Comparison of ENCODE assay signal across 19 mouse cellular contexts in the genomic region with DNA sequence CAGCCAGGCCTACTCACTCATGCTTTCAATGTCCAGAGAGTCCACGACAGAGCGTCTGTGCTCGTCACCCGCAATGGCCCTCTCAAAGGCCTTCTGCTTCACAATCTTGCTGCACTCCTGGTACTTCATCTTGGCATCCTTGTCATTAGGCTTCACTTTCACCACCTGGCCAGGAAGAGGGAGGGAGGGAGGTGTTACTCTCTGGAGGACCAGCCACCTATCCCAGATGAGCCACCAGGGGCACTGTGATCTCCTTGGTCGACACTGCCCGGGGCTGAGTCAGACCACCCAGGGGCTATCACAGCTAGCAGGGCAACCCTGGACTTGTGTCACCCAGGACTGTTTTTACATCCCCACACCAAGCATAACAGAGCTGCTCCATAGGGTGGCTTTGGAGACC. TPM values are rescaled to one million over a fixed set of nuclear protein-coding genes. Genes with fewer than 3 reads are reported as not detected.
DNase-seq lines count a peak whose midpoint lies in the region; ATAC-seq and TF ChIP-seq lines count a peak whose summit lies in the region.
"Had no signal": no experiment of that assay in that cellular context is flagged by ENCODE, and none has a peak within 500 bp of the region (broad histone marks: within the 10 kb centered on the region; RNA-seq: fewer than 3 reads in every experiment).

No protein-coding gene starts in this region.

- H3K9ac ChIP-seq in forebrain, postnatal 0 days, result no peak overlapping the region
- no peak overlapping the region for H3K9ac ChIP-seq in forebrain, embryonic 15.5 days (replicated peaks)
- H3K9ac ChIP-seq in forebrain, embryonic 13.5 days, result no peak overlapping the region
- H3K9ac ChIP-seq: embryonic facial prominence, embryonic 12.5 days; heart, embryonic 13.5 days; limb, embryonic 12.5 days had no signal

- no peaks in the 10 kb centered on the region for H3K9me3 ChIP-seq in forebrain, postnatal 0 days (ENCODE audit: low read length)
- no peaks in the 10 kb centered on the region for H3K9me3 ChIP-seq in forebrain, embryonic 15.5 days
- no peaks in the 10 kb centered on the region for H3K9me3 ChIP-seq in forebrain, embryonic 13.5 days (replicated peaks)
- H3K9me3 ChIP-seq: embryonic facial prominence, embryonic 12.5 days; heart, embryonic 13.5 days; limb, embryonic 12.5 days had no signal

- H3K4me2 ChIP-seq in forebrain, postnatal 0 days (ENCODE audit: low read depth), result no peak overlapping the region
- no peak overlapping the region for H3K4me2 ChIP-seq in forebrain, embryonic 15.5 days (replicated peaks)
- no peak overlapping the region for H3K4me2 ChIP-seq in forebrain, embryonic 13.5 days
- H3K4me2 ChIP-seq: embryonic facial prominence, embryonic 12.5 days; heart, embryonic 13.5 days; limb, embryonic 12.5 days had no signal

- H3K27me3 ChIP-seq in forebrain, postnatal 0 days (ENCODE audit: insufficient read depth, low read length), result no peaks in the 10 kb centered on the region
- no peaks in the 10 kb centered on the region for H3K27me3 ChIP-seq in forebrain, embryonic 15.5 days
- no peaks in the 10 kb centered on the region for H3K27me3 ChIP-seq in forebrain, embryonic 13.5 days
- H3K27me3 ChIP-seq: embryonic facial prominence, embryonic 12.5 days; heart, embryonic 13.5 days; limb, embryonic 12.5 days had no signal

- ATAC-seq in forebrain, postnatal 0 days, result no peak
- no peak for ATAC-seq in forebrain, embryonic 15.5 days (replicated peaks)
- ATAC-seq in forebrain, embryonic 13.5 days, result no peak
- ATAC-seq: forebrain, embryonic 14.5 days had no signal

- 79% methylated on average over 6 of the region's 6 CpGs for WGBS in forebrain, postnatal 0 days
- WGBS in forebrain, embryonic 15.5 days, result 83% methylated on average over 6 of the region's 6 CpGs
- WGBS in forebrain, embryonic 13.5 days, result 82% methylated on average over 6 of the region's 6 CpGs

- H3K4me1 ChIP-seq in forebrain, postnatal 0 days (ENCODE audit: insufficient read depth), result 0 out of 2 replicates have a peak, but pooled peaks cover 4% of the 10 kb centered on the region
- peaks cover 22% of the 10 kb centered on the region for H3K4me1 ChIP-seq in forebrain, embryonic 15.5 days
- H3K4me1 ChIP-seq in forebrain, embryonic 13.5 days, result peaks cover 13% of the 10 kb centered on the region
- H3K4me1 ChIP-seq: embryonic facial prominence, embryonic 12.5 days; limb, embryonic 12.5 days had no signal

- peak; percentile 30; the same call in 1 of the 2 replicates for TF ChIP-seq CTCF in forebrain, postnatal 0 days (IDR thresholded peaks at IDR 0.05; ENCODE audit: low read depth)
- peak; percentile 53 for TF ChIP-seq CTCF in layer of hippocampus, adult 2 months (conservative IDR thresholded peaks at IDR 0.05)

- H3K27ac ChIP-seq in forebrain, postnatal 0 days (ENCODE audit: low read depth, low read length), result no peak overlapping the region
- H3K27ac ChIP-seq in forebrain, embryonic 15.5 days (replicated peaks), result no peak overlapping the region
- H3K27ac ChIP-seq in layer of hippocampus, adult 2 months, result no peak overlapping the region
- H3K27ac ChIP-seq in forebrain, embryonic 13.5 days, result no peak overlapping the region
- H3K27ac ChIP-seq: embryonic facial prominence, embryonic 12.5 days had no signal

- DNase-seq in forebrain, postnatal 0 days, result no peak
- DNase-seq in layer of hippocampus, adult 2 months (ENCODE audit: low spot score in 2 of 2), result no peak
- no peak for DNase-seq in layer of hippocampus, postnatal 14 days (ENCODE audit: low spot score in 2 of 2)
- DNase-seq in brain, adult 2 months (ENCODE audit: low read depth, low spot score), result peak; percentile 44
- DNase-seq in cerebellum, adult 9-11 months, result peak; percentile 70
- DNase-seq: adrenal gland, postnatal 25 days; kidney, adult 8-10 months; layer of hippocampus, adult 9-11 months; right cerebral cortex, postnatal 25 days had no signal

- H3K36me3 ChIP-seq in forebrain, postnatal 0 days (ENCODE audit: insufficient read depth), result peaks cover 64% of the 10 kb centered on the region
- H3K36me3 ChIP-seq in forebrain, embryonic 15.5 days, result peaks cover 57% of the 10 kb centered on the region
- H3K36me3 ChIP-seq in forebrain, embryonic 13.5 days (ENCODE audit: poor library complexity, severe bottlenecking), result peaks cover 92% of the 10 kb centered on the region

- no peak overlapping the region for H3K4me3 ChIP-seq in forebrain, postnatal 0 days (ENCODE audit: low read depth, low read length)
- H3K4me3 ChIP-seq in forebrain, embryonic 15.5 days, result no peak overlapping the region
- H3K4me3 ChIP-seq in layer of hippocampus, adult 2 months, result no peak overlapping the region
- no peak overlapping the region for H3K4me3 ChIP-seq in forebrain, embryonic 13.5 days
- H3K4me3 ChIP-seq: embryonic facial prominence, embryonic 12.5 days; erythroblast, embryonic 14.5 days; heart, embryonic 13.5 days; limb, embryonic 12.5 days had no signal

RNA-seq across cellular contexts. Expression of a gene that starts 12.3 kb away (rescaled TPM):
- 56.6 and 65.7 TPM in 2 replicates for total RNA-seq in forebrain, postnatal 0 days (2014; rRNA removed)
- polyA plus RNA-seq in forebrain, postnatal 0 days (2015; fragmentation: Nextera tagmentation; extraction: Ambion mirVana), result 129 and 137 TPM in 2 replicates
- polyA plus RNA-seq in forebrain, embryonic 15.5 days (2015; fragmentation: Nextera tagmentation; extraction: Ambion mirVana), result 103 and 111 TPM in 2 replicates
- total RNA-seq in layer of hippocampus, adult 2 months (2021), result 100 to 1,000 TPM; 148 to 155 TPM
- 100 to 1,000 TPM; 149 to 163 TPM for total RNA-seq in layer of hippocampus, postnatal 14 days (2021)
- polyA plus RNA-seq in forebrain, embryonic 13.5 days (2015; fragmentation: Nextera tagmentation; extraction: Ambion mirVana), result 103 and 113 TPM in 2 replicates

RNA-seq across cellular contexts. Expression of a gene that starts 22.9 kb away (rescaled TPM):
- total RNA-seq in forebrain, postnatal 0 days (2014; rRNA removed), result 4.0 and 5.2 TPM in 2 replicates
- 1.5 and 2.0 TPM in 2 replicates for polyA plus RNA-seq in forebrain, postnatal 0 days (2015; fragmentation: Nextera tagmentation; extraction: Ambion mirVana)
- polyA plus RNA-seq in forebrain, embryonic 15.5 days (2015; fragmentation: Nextera tagmentation; extraction: Ambion mirVana), result 6.8 and 7.0 TPM in 2 replicates
- total RNA-seq in layer of hippocampus, adult 2 months (2021), result 1 to 10 TPM; 1.8 to 2.2 TPM
- 1 to 10 TPM; 3.0 to 3.1 TPM for total RNA-seq in layer of hippocampus, postnatal 14 days (2021)
- polyA plus RNA-seq in forebrain, embryonic 13.5 days (2015; fragmentation: Nextera tagmentation; extraction: Ambion mirVana), result 6.0 and 8.6 TPM in 2 replicates

RNA-seq across cellular contexts. Expression of a gene that starts 32.5 kb away (rescaled TPM):
- total RNA-seq in forebrain, postnatal 0 days (2014; rRNA removed), result 34.9 and 40.0 TPM in 2 replicates
- polyA plus RNA-seq in forebrain, postnatal 0 days (2015; fragmentation: Nextera tagmentation; extraction: Ambion mirVana), result 4.0 and 5.9 TPM in 2 replicates
- 3.7 and 4.3 TPM in 2 replicates for polyA plus RNA-seq in forebrain, embryonic 15.5 days (2015; fragmentation: Nextera tagmentation; extraction: Ambion mirVana)
- total RNA-seq in layer of hippocampus, adult 2 months (2021), result 10 to 100 TPM; 52.3 to 55.5 TPM
- 10 to 100 TPM; 46.2 to 49.3 TPM for total RNA-seq in layer of hippocampus, postnatal 14 days (2021)
- 2.5 and 3.0 TPM in 2 replicates for polyA plus RNA-seq in forebrain, embryonic 13.5 days (2015; fragmentation: Nextera tagmentation; extraction: Ambion mirVana)
- polyA plus RNA-seq: erythroblast, embryonic 14.5 days; gonadal fat pad, adult 2 months; urinary bladder, adult 2 months had no signal

RNA-seq across cellular contexts. Expression of a gene that starts 46.8 kb away (rescaled TPM):
- total RNA-seq in forebrain, postnatal 0 days (2014; rRNA removed), result 7.2 and 12.2 TPM in 2 replicates
- 1.1 and 2.0 TPM in 2 replicates for polyA plus RNA-seq in forebrain, postnatal 0 days (2015; fragmentation: Nextera tagmentation; extraction: Ambion mirVana)
- 4.3 and 4.9 TPM in 2 replicates for polyA plus RNA-seq in forebrain, embryonic 15.5 days (2015; fragmentation: Nextera tagmentation; extraction: Ambion mirVana)
- total RNA-seq in layer of hippocampus, adult 2 months (2021), result 10 to 100 TPM; 16.0 to 16.6 TPM
- total RNA-seq in layer of hippocampus, postnatal 14 days (2021), result 10 to 100 TPM; 13.7 to 18.7 TPM
- polyA plus RNA-seq in forebrain, embryonic 13.5 days (2015; fragmentation: Nextera tagmentation; extraction: Ambion mirVana), result 4.7 and 5.8 TPM in 2 replicates

RNA-seq across cellular contexts. Expression of a gene that starts 55.9 kb away (rescaled TPM):
- 53.4 and 64.8 TPM in 2 replicates for total RNA-seq in forebrain, postnatal 0 days (2014; rRNA removed)
- polyA plus RNA-seq in forebrain, postnatal 0 days (2015; fragmentation: Nextera tagmentation; extraction: Ambion mirVana), result 51.1 and 61.5 TPM in 2 replicates
- 47.9 and 53.1 TPM in 2 replicates for polyA plus RNA-seq in forebrain, embryonic 15.5 days (2015; fragmentation: Nextera tagmentation; extraction: Ambion mirVana)
- 100 to 1,000 TPM; 103 to 121 TPM for total RNA-seq in layer of hippocampus, adult 2 months (2021)
- 10 to 100 TPM; 72.5 to 74.5 TPM for total RNA-seq in layer of hippocampus, postnatal 14 days (2021)
- polyA plus RNA-seq in forebrain, embryonic 13.5 days (2015; fragmentation: Nextera tagmentation; extraction: Ambion mirVana), result 37.0 and 40.8 TPM in 2 replicates
- total RNA-seq: megakaryocyte-erythroid progenitor cell, adult 5-6 weeks had no signal
- polyA plus RNA-seq: erythroblast, embryonic 14.5 days; gonadal fat pad, adult 2 months had no signal

Comparison
In these comparisons a context has a peak if more than half of its experiments do, and no peak if none do; other contexts are left out.
1. DNase-seq: peak in brain, adult 2 months (single experiment) and cerebellum, adult 9-11 months (single experiment); none in forebrain, postnatal 0 days (single experiment), layer of hippocampus, adult 2 months (0 of 2) and layer of hippocampus, postnatal 14 days (0 of 2).